Mouse (Mus musculus) G1E (cell line): ENCODE measurements around the gene Mark4.

Experiments
- CTCF ChIP-seq: IDR thresholded peaks from 2 replicates; pipeline ENCODE4 v1.5.1; 2012; ENCODE audit warnings: low read depth, low read length, inconsistent platforms, mixed read lengths
- GATA1 ChIP-seq: IDR thresholded peaks from 2 replicates; pipeline ENCODE4 v1.6.1; 2012; ENCODE audit warnings: borderline replicate concordance, low read length, inconsistent platforms, mixed read lengths
- POLR2AphosphoS5 ChIP-seq: IDR thresholded peaks from 2 replicates; pipeline ENCODE4 v1.6.1; 2012; ENCODE audit warnings: low read depth, low read length, inconsistent platforms; ENCODE audit not compliant: insufficient replicate concordance

DNA sequence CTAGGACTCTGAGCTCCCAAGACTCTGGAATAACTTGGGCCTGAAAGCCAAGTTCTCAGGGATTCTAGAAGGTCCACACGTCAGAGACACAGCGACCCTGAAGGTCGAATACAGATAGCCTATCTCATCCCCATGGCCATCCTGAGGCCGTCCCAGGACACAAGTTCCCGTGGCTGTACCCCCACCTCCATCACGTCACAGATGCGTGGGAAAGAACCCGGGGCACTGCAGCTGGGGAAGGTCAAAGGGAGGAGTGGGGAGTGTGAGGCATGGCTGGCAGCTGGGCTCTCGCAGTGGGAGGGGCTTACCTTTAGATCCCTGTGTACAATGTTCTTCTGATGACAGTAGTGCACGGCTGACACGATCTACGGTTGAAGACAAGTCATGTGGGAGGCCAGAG, 13.8 kb downstream of the Mark4 start:
- TF ChIP-seq CTCF (no peak), GATA1 (no peak), POLR2AphosphoS5 (no peak)
